Mouse (Mus musculus): Measurements from ENCODE around the gene Cstf1.

DNA sequence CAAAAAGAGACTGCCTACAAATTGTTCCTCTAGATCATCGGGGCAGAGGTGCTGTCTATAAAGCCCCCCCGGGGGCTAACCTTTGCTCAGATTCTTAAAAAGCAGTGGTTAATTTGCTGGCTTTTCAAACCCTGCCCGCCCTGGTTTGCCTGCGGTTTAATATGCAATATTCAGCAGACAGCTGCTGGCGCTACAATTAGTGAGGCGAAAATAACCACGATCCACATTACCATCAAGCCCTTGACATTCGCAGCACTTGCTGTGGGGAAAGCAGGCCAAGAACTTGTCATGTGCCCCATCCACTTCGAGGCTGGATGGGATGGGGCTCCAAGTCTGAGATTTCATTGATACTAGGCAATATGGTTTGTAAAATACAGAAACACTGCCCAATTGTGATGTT is 17.3 kb upstream of the Cstf1 start:
- TF ChIP-seq CTCF (conservative IDR thresholded peaks at IDR 0.05; ENCODE audit: low read length) (no peak), NANOG (IDR thresholded peaks at IDR 0.05; ENCODE audit: borderline replicate concordance, low read length) (no peak), POU5F1 (IDR thresholded peaks at IDR 0.05; ENCODE audit: borderline replicate concordance, low read length) (no peak)

All from E14TG2a.4 (cell line).